Mouse (Mus musculus) forebrain, postnatal 0 days (tissue): ENCODE measurements around the gene Fgf15. TPM values are rescaled to one million over a fixed set of nuclear protein-coding genes. Genes with fewer than 3 reads are reported as not detected.

ENCODE experiments used
- ATAC-seq: fragments of 200-750 bp; cut with Nextera tagmentation; 2 replicates; pipeline ENCODE4 v1.8.0; 2017; ENCODE audit warnings: mild to moderate bottlenecking, moderate library complexity
- DNase-seq: peaks from one replicate; pipeline ENCODE4 v3.0.0-alpha.2; 2015
- H3K27ac ChIP-seq: fragments of 300-500 bp; sonication (generic); 2 replicates; pipeline ENCODE4 v1.5.1; 2014; ENCODE audit warnings: low read depth, mild to moderate bottlenecking, antibody characterized with exemption, low read length, moderate library complexity, mixed read lengths
- H3K27me3 ChIP-seq: fragments of 300-500 bp; sonication (generic); 2 replicates; pipeline ENCODE4 v1.6.1; 2014; ENCODE audit warnings: mild to moderate bottlenecking, low read length, mixed read lengths; ENCODE audit not compliant: insufficient read depth
- H3K36me3 ChIP-seq: fragments of 300-500 bp; sonication (generic); 2 replicates; pipeline ENCODE4 v1.6.1; 2014; ENCODE audit warnings: mild to moderate bottlenecking, moderate library complexity; ENCODE audit not compliant: insufficient read depth
- H3K4me1 ChIP-seq: fragments of 300-500 bp; sonication (generic); 2 replicates; pipeline ENCODE4 v1.6.1; 2014; ENCODE audit warnings: antibody characterized with exemption; ENCODE audit not compliant: insufficient read depth
- H3K4me2 ChIP-seq: fragments of 300-500 bp; sonication (generic); 2 replicates; pipeline ENCODE4 v1.6.1; 2014; ENCODE audit warnings: low read depth, mild to moderate bottlenecking, moderate library complexity
- H3K4me3 ChIP-seq: fragments of 300-500 bp; sonication (generic); 2 replicates; pipeline ENCODE4 v1.5.1; 2014; ENCODE audit warnings: low read depth, low read length, mixed read lengths
- H3K9ac ChIP-seq: fragments of 300-500 bp; sonication (generic); 2 replicates; pipeline ENCODE4 v1.6.1; 2014; ENCODE audit warnings: mild to moderate bottlenecking
- H3K9me3 ChIP-seq: fragments of 300-500 bp; sonication (generic); 2 replicates; pipeline ENCODE4 v1.6.1; 2016; ENCODE audit warnings: low read length
- CTCF ChIP-seq: sonication (generic); IDR thresholded peaks from 2 replicates; pipeline ENCODE4 v1.5.1; 2016; ENCODE audit warnings: antibody characterized with exemption, control low read depth, low read depth
- WGBS: fragments of 180-500 bp; shearing (Covaris S2); extraction: QIAGEN DNeasy Blood & Tissue Kit; methylation state at CpG from one replicate; pipeline ENCODE4 v1.1.7; 2014; 5-methylcytosine and 5-hydroxymethylcytosine counted together
- polyA plus RNA-seq: library from polyadenylated mRNA; unstranded; fragments of >200 nt; fragmentation: Nextera tagmentation; extraction: Ambion mirVana; gene quantifications from 2 replicates; pipeline ENCODE4 v1.2.1, GENCODE M21; 2015
- total RNA-seq: library from RNA; depleted of rRNA; stranded (reverse); fragments of >200 nt; gene quantifications from 2 replicates; pipeline ENCODE4 v1.2.3, GENCODE M21; 2014

Gene Fgf15
- total and polyA plus RNA-seq, 2 experiments from 2014 or later, result 4.0 to 6.1 TPM

GRCm38 (mm10) chr7:144911121-144911520 lies 14.8 kb downstream of the Fgf15 start:
- Histone ChIP-seq H3K36me3 (no peaks in the 10 kb centered on the region), H3K4me2 (no peak overlapping the region), H3K27ac (no peak overlapping the region), H3K27me3 (no peaks in the 10 kb centered on the region; the same call in 1 of the 2 replicates), H3K4me1 (peaks cover 7% of the 10 kb centered on the region; the same call in 1 of the 2 replicates), H3K9me3 (no peaks in the 10 kb centered on the region), H3K9ac (no peak overlapping the region), H3K4me3 (no peak overlapping the region)
- DNase-seq, result no peak
- WGBS, result 93% methylated on average over 1 of the region's 1 CpGs
- TF ChIP-seq CTCF, result no peak
- ATAC-seq, result no peak

DNA sequence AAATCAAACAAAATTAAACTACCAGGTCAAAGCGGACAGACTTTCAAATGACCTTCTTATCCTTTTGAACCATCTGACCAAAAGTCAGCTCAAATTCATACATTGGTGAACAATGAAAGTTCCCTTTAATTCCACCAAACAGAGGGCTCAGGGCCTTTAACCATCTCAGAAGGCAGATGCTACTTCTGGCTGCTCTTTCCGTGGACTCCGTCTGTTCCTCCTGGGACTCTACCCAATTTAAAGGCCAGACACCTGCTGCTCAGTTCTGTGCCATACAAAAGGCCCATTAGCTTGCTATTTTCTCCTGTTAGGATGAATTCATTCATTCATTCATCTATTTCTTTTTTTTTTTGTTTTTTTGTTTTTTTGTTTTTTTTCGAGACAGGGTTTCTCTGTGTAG lies 16.6 kb downstream of the Fgf15 start:
- H3K27ac ChIP-seq, result no peak overlapping the region
- H3K4me1 ChIP-seq, result peaks cover 7% of the 10 kb centered on the region; the same call in 1 of the 2 replicates
- H3K4me2 ChIP-seq, result no peak overlapping the region
- ATAC-seq (no peak), DNase-seq (peak; percentile 30)
- no peaks in the 10 kb centered on the region; the same call in 1 of the 2 replicates for H3K36me3 ChIP-seq
- H3K27me3 ChIP-seq, result no peaks in the 10 kb centered on the region
- WGBS, result 54% methylated on average over 4 of the region's 4 CpGs
- no peak overlapping the region for H3K4me3 ChIP-seq
- no peak overlapping the region for H3K9ac ChIP-seq
- no peak for TF ChIP-seq CTCF
- no peaks in the 10 kb centered on the region for H3K9me3 ChIP-seq

GRCm38 (mm10) chr7:144914296-144914947 lies 18.1 kb downstream of the Fgf15 start:
- DNase-seq (peak; percentile 73), ATAC-seq (peak; percentile 89)
- no peaks in the 10 kb centered on the region for H3K27me3 ChIP-seq
- H3K4me1 ChIP-seq, result peaks cover 7% of the 10 kb centered on the region; the same call in 1 of the 2 replicates
- peak overlapping the region; percentile 76 for H3K9ac ChIP-seq
- peak; percentile 41; the same call in 1 of the 2 replicates for TF ChIP-seq CTCF
- H3K9me3 ChIP-seq, result no peaks in the 10 kb centered on the region
- H3K4me3 ChIP-seq, result peak overlapping the region; percentile 81
- WGBS, result 7% methylated on average over 17 of the region's 17 CpGs
- H3K36me3 ChIP-seq, result peaks cover 13% of the 10 kb centered on the region
- peak overlapping the region; percentile 91 for H3K27ac ChIP-seq
- H3K4me2 ChIP-seq, result peak overlapping the region; percentile 86

DNA sequence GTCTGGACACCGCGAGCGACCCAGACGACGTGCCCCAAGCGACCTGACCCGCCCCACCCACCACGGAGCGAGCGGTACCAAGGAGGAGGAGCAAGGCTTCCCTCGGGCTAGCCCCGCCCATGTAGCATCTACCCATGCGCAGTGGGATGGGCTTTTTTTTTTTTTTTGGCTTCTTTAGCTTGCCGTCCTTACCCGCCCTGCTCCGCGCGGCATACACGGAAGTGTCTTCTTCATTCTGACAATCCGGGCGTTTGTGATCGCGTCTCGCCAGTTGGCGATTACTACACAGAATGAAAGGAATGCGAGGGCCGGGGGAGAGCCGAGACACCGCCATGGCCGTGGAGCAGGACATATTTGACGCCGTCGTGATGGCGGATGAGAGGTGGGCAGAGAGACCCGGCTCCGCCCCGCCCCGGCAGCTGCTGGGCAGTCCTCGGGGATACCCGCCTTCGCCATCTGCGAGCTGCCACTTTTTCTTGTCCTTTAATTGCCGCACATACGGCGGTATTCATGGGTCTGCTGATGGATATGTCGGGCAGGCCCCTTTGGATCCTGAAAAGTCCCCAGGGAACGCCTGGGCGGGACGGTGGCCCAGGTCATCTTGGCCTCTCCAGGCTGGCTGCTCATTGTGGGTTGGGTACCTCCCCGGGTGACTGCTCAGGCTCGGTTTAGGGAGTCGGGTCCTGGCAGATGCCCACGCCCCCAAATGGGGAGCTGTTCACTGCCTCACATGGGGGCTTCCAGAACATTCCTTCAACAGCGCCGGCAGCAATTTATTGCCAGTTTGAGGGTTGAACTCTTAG lies 18.8 kb downstream of the Fgf15 start, which contains the start of gene LTO1:
TSS of gene LTO1 (plus strand) at position 153 of the 803 bp plus-strand sequence.
- DNase-seq (peak; percentile 95), ATAC-seq (peak; percentile 97)
- Histone ChIP-seq H3K9ac (peak within 1 kb of the TSS; percentile 76), H3K27ac (peak within 1 kb of the TSS; percentile 91), H3K4me3 (peak within 1 kb of the TSS; percentile 81), H3K9me3 (no peaks in the 10 kb centered on the region), H3K36me3 (peaks cover 20% of the 10 kb centered on the region), H3K4me1 (peaks cover 7% of the 10 kb centered on the region; the same call in 1 of the 2 replicates), H3K27me3 (no peaks in the 10 kb centered on the region), H3K4me2 (peak within 1 kb of the TSS; percentile 86)
- WGBS, result under 1% methylated on average over 53 of the region's 55 CpGs
- no peak for TF ChIP-seq CTCF

GRCm38 (mm10) chr7:144918823-144919222 lies 22.5 kb downstream of the Fgf15 start:
- H3K27ac ChIP-seq, result no peak overlapping the region
- TF ChIP-seq CTCF, result peak; percentile 65
- H3K4me1 ChIP-seq, result peaks cover 7% of the 10 kb centered on the region; the same call in 1 of the 2 replicates
- 73% methylated on average over 1 of the region's 1 CpGs for WGBS
- H3K4me2 ChIP-seq, result no peak overlapping the region
- no peak overlapping the region for H3K4me3 ChIP-seq
- H3K9me3 ChIP-seq, result no peaks in the 10 kb centered on the region
- no peak for ATAC-seq
- peaks cover 46% of the 10 kb centered on the region for H3K36me3 ChIP-seq
- DNase-seq, result no peak
- H3K9ac ChIP-seq, result no peak overlapping the region
- no peaks in the 10 kb centered on the region for H3K27me3 ChIP-seq

DNA sequence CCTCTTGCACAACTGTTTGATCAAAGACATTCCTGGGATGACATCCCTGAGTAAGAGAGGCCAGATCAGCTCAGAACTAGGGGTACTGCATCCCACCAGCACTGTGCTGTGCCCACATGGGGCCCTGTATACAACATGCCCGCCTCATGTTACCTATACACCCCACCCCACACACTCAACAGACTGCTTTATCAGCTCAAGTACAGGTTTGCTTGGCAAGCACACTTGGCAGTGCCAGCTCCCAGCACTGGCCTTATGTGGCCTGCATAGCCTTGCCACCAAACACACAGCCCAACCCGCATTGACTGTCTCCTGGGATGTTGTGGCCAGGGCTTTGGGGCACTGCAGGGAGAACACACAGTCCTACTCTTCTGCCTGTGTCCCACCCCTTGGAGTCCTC lies 31.3 kb downstream of the Fgf15 start:
- DNase-seq, result no peak
- no peak for ATAC-seq
- Histone ChIP-seq H3K27ac (no peak overlapping the region), H3K4me1 (no peaks in the 10 kb centered on the region), H3K36me3 (peaks cover 14% of the 10 kb centered on the region), H3K9ac (no peak overlapping the region), H3K4me2 (no peak overlapping the region), H3K4me3 (no peak overlapping the region), H3K27me3 (no peaks in the 10 kb centered on the region), H3K9me3 (no peaks in the 10 kb centered on the region)
- TF ChIP-seq CTCF, result no peak
- WGBS, result 77% methylated on average over 2 of the region's 2 CpGs
